Mouse (Mus musculus) kidney, adult 18-20 months (tissue): ENCODE measurements around the gene Rnf20.
"Not testable (repeated sequence)": the region's sequence is repeated elsewhere in the genome, so short reads cannot be mapped to it uniquely, and the experiment has no call there.

Experiments used
- DNase-seq: peaks from one replicate; pipeline ENCODE4 v3.0.0; 2021

Rnf20 gene

DNA sequence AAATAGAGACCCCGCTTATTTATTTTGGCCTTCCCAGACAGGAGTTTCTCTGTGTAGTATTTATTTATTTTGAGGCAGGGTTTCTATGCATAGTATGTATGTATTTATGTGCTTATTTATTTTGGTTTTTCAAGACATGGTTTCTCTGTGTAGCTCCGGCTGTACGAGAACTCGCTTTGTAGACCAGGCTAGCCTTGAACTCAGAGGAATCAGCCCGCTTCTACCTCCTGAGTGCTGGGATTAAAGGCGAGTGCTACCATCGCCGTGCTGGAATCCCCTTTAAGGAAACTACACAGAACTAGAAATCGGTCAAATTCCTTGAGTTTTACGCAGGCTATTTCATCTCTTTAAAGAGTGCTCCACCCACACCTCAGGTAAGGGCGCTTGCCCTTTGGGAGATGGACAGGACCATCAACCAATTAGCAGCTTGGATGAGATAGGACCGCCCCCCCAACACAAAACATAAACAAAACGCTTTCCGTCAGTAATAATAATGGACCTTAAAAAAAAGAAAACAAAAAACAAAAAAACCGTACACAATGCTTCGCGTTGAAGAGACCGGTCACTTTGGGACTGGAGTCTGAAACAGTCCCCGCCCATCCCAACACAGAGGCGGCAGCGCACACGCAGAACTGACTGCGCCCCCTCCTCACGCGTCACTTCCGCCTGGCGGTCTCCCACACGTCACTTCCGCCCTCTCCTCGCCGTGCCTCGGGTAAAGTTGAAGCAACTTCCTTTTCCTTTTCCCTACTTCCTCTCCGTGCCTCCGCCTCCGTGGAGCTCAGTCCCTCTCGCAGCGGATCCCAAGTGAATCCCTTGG, at the start of gene Rnf20:
Gene Rnf20, plus strand, starts transcription at position 688 of the 820 bp plus-strand sequence.
- peak; percentile 96 for DNase-seq

DNA sequence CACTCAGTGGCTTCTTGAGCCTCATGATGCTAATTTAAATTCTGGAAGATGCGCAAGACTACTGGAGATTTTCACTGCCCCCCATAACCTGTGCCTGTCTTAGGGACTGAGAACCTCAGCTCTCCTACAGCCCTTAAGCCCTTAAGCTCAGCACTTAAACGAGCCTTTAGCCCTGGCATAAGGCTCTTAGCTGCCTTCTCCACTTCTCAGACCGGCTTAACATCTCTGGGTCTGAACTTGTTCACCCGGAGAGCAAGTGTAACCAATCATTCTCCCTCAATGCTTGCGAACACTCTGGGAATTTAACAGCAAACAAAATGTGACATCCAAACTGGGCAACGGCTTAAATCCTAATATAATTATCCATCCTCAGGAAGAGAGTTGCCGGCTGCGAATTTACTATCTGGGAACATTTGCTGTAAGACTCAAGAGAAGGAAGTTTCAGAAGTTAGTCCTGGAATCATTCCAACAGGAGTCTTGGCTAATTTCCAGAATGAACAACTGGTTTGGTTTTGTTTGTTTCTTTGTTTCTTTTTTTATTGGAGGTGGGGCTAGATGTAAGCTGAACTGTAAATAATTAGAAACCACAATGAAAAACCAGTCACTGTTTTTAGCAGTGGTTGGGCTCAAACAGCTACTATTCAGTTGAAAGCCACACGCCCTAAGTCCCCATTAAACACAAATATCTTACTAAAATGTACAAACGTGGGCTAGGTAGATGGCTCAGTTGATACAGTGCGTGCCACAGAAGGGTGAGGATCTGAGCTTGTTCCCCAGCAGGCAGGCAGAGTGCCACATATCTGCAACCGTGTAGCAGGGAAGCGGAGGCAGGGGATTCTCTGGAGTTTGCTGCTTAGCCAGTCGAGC, 47.6 kb upstream of the Rnf20 start:
- no peak for DNase-seq

DNA sequence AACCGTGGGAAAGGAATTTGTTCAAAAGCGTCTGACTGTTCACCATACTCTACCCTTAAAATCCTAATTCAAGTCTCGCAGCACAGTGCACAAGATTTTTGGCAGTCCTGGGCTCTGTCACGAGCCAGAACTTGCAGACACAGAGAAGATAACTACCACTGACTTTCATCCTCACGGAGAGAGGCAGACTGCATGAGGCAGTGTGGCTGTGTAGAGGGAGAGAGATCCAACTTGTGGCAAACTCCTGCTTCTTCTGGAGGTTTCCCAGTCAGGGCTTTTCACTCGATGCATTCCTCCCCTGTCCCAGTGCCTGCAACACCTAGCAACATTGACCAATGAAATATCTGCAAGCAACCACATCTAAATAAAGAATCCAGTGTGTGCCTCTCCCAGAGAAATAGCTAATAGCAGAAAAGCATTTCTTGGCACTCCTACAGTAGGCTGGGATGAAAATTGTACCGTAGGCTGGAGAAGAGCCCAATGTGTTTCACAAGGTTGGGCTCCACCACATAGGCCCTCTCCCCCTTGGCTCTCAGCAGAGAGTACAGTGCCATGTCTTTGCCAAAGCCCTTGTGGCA, 46.2 kb upstream of the Rnf20 start:
- no peak for DNase-seq

DNA sequence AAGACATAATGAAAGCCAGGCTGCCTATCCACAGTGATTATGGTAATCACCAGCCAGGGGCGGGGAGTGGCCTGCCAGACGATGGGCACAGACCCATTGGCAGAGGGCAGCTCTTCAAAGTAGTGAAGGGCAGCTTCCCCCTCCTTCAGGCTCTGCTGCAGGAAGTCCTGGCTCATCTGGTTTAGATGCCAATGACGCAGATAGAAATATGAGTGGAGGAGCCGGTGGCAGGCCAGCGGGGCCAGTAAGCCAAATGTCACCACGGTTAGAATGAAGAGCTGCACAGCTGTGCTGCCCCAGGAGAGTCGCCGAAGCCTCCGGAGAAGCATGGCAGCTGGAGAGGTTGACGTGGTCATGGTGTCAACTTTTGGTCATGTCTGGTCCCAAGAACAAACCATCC, 45.0 kb upstream of the Rnf20 start:
- no peak for DNase-seq

DNA sequence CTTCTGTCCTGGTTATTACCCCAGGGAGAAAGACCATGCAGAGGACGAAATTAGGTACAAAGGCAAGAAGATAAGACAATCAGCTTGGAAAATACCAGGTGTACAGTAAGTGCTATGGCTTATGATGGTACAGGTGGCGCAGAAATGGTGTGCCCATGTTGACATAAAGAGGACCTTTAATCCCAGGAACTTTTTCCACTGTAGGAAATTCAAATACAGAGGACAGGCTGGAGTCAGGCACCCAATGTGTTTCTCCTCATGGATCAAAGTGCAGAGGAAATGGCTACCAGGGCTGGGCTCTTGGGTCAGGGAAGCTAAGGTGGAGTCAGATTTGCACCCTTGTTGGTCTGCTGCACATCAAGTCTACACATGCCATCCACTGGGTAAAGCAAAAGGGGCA, 41.7 kb upstream of the Rnf20 start:
- no peak for DNase-seq

DNA sequence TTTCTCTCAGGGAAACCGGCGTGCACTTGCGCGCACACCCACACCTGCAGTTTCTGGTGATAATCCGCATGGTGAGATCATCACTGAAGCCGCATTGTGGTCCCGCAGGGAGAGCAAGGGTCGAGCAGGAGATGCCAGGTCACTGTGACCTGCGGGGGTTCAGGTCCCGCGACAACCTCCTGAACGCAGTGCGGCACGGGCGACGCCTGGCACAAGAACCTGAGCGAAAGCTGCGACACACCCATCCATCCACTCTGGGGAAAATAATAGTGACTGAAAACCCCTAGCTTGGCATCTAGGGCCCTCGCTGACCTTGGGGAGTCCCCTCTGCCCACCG, 35.0 kb upstream of the Rnf20 start:
- no peak for DNase-seq

DNA sequence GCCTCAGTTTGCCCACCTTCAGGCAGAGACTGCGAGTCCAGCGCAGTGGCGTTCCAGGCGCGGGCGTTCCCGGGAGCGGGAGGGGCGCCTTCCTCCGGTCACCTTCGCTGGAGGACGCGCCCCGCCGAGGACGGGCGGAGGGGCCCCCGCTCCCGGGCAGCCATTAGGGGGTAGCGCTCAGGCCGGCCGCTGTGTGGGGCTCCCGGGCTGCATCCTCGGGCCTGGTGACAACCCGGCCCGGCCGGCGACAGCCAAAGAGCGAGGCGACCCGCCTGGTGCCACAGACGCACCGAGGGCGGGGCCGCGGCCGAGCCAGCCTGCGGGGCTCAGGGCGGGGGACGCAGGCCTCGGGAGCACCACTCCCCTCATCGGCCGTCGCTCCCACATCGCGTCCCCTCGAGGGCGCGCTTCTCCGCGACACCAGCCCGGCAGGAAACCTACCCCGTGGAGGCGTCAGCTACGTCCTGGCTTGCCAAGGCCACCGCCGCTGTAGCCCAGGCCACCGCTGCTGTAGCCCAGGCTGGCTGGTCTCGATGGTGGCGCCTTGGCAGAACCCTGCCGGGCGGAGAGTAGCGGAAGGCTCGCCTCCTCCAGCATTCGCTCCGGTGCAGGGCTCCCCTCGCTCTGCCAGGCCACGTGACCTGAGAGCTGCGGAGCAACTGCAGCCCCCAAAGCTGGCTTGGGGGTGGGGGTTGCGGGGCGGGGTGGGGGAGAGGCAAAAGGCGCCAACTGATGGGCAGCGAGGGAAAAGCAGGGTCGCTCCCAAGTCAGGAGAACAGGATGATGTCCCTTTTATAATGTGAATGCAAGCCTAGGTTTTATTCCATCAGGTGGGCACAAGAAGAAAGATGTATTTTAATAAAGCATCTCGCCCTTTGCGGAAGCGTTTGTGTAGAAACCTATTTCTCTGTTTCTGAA, 34.4 kb upstream of the Rnf20 start, which contains the start of gene Tmem246:
Gene Tmem246, minus strand, starts transcription at position 694 of the 918 bp plus-strand sequence.
- peak; percentile 84 for DNase-seq

DNA sequence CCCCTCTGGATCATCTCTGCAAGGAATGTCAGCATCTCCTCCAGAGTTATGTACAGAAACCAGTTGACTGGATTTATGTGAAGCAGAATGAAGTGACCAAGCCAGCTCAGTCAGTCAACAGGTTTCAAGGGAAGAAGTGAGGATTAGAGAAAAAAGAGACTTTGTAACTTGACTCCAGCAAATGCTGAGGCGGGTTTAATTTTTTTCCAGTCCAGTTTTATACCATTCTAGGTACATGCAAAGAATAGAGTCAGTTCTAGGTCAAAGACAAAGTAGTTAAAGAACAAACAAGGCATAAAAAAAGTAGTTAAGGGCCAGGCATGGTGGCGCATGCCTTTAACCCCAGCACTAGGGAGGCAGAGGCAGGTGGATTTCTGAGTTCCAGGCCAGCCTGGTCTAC, 28.6 kb upstream of the Rnf20 start:
- DNase-seq: no peak

DNA sequence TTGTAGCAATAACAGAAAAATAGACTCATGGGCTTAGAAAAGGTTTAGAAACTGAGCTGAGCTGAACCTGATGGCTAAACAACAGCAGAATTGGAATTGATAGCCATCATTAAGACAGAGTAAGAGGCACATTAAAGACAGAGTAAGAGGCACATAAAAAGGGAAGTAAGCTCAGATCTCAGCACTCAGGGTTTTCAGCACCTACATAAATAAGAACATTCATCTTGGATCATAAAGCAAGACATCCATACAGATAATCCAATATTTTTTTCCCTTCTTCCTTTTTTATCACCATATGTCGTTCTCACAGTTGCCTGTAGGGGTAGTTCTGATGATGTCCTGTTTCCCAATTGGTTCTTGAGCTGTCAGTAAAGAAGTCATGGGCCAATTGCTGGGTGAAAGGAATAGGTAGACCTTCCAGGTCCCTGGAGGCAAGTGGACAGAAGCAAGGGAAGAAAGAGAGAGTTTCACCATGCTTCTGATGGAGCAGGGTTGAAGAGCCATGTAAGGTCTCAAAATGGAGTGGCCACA, 27.7 kb upstream of the Rnf20 start:
- no peak for DNase-seq

DNA sequence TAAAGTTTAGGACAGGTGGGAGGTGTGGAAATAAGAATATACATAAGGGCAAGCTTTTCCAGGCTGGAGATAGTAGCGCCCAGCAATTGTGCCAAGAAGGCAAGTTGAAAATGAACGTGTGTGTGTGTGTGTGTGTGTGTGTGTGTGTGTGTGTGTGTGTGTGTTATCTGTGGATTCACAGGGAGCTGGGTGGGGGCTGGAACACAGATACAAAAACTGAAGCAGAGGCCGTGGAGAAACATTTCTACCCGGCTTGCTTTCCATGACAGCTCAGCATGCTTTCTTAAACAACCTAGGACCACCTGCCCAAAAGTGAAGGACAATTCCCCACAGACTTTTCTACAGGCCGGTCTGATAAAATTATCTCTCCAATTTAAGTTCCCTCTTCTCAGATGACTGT, 27.2 kb upstream of the Rnf20 start:
- no peak for DNase-seq

DNA sequence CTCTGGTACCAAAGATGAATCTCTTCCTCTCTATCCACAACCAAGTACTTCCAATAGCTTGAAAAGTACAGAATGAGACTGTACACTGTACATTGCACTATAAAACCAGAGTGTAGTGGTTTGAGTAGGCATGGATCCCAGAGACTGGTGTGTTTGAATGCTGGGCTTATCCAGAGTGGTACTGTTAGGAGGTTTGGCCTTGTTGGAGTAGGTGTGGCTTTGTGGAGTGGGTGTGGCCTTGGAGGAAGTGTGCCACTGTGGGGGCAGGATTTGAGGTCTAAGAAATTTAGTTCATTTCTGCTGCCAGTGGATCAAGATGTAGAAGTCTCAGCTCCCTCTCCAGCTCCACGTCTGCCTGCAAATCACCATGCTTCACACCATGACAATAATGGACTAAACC, 26.3 kb upstream of the Rnf20 start:
- DNase-seq: no peak

DNA sequence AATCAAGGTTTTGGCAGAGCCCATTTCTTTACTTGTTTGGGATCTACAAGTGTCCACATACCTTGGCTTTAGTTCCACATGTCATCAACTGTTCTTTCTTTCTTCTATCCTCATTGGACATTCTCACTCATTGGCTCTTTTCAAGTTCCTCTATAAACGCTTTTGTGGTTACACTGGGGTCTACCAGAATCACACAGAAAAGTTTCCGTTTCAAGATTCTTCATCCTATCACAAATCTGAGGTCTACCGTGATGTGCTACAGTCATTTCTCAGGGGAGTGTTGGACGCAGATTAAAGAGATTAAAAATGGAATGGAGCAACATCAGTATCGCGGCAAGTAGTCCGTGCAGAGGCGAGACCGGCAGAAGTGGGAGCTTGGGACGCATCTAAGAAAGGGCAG, 14.9 kb upstream of the Rnf20 start:
- DNase-seq: no peak

DNA sequence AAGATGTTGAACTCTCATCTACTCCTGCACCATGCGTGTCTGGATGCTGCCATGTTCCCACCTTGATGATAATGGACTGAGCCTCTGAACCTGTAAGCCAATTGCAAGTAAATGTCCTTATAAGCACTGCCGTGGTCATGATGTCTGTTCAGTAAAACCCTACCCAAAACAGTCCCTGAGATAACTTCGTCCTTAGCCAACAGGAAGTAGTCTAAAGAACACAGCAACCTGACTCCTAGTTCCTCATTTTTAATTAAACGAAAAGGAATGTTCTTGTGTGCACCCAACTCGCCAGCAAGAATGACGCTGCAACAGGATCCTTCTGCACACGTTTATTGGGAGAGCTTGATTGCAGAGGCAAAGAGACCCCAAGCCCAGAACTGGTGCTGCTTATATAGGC, 11.9 kb upstream of the Rnf20 start:
- not testable (repeated sequence) for DNase-seq

DNA sequence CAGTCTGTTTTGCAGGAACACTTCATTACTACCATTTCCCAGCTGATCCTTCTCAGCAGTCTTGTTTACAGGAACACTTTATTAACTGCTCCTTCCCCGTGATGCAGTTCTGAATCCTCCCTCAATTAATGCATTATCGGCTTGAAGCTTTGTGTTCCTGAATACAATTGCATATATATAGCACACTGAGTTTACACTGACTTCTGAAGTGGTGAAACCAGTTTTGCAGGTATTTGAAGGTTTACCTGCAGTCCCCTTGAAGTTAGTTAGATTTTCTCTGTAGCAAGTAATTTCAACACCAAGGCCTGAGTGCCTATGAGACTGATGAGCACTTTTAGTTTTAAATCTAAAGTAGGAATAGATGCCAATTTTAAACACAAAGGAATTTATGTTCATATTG, 9.5 kb upstream of the Rnf20 start:
- DNase-seq: no peak

DNA sequence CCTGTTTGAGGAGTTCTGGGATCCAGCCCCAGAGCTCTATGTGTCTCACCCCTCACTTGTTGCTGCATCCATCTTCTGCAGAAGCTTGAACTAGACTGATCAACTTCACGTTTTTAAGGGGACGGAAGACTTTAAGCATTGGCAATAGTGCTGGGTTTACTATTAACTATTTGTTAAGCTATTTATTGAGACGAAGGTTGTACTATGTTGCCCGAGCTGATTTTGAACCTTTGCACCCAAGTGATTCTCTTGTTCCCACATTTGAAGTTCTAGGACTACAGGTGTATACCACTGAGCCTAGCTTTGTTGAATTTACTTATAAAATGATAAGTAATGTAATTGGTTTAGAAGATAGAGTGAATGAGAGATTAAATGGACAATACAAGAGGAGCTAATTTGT, 7.9 kb upstream of the Rnf20 start:
- no peak for DNase-seq

DNA sequence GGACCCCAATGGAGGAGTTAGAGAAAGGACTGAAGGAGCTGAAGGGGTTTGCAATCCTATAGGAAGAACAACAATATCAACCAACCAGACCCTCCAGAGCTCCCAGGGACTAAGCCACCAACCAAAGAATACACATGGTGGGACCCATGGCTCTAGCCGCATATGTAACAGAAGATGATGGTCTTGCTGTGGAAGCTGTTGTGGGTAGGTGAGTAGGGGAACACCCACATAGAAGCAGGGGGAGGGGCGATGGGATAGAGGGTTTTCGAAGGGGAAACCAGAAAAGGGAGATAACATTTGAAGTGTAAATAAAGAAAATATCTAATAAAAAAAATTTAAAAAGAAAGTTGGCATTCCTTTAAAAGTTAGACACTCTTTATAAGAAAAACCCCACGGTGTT, 6.8 kb upstream of the Rnf20 start:
- DNase-seq: not testable (repeated sequence)

DNA sequence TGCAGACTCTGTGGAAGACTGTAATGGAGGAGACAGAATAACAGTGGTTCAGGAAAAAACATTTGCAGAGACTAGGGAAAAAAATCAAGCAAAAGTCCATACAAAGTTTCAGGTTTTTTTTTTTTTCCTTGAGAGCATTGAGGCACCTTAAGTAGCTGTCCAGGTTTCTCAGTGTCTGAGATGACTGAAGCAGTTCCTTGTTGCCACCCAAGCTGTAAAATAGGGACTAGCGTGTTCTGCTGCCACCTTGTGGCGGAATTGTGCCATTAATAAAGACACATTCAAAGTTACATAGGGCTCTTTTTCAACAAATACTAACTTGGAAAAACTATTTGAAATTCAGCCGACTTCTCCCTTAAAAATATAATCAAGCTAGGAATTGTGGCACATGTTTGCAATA, 4.8 kb upstream of the Rnf20 start:
- peak; percentile 79 for DNase-seq

DNA sequence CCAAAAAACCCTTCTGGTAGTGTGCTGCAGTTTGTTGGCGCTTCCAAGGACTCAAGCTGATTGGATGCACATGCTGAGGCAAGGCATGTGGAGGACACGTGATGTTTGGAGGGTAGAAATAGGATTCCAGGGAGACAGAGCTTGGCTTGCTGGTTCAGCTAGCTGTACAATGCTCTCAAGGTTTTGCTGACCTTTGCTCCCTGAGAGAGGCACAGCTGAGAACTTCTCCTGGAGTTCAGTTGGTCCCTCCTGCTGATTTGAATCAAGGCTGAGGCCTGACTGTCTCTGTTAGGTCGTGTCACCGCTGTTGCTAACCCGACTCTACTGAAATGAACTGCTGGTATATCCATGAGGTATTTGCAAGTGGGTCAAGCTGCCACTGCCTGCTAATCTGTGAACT, 2.9 kb upstream of the Rnf20 start:
- peak; percentile 49 for DNase-seq

DNA sequence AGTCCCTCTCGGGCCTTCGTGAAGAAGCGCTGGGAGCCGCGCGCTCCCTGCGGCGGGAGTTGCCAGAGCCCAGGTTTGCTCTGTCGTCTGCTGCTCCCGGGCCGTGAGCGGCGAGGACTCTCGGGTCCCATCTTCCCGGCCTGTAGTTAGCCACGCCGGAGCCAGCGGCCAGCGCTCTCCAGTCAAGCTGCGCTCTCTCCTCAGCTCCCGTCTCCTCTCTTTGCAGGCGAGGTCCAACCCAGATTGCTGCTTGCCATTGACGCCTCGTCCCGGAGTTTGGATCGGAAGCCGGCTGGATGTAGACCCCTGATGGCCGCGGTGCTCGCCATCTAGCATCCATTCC, 304 bp downstream of the Rnf20 start:
- DNase-seq: no peak

DNA sequence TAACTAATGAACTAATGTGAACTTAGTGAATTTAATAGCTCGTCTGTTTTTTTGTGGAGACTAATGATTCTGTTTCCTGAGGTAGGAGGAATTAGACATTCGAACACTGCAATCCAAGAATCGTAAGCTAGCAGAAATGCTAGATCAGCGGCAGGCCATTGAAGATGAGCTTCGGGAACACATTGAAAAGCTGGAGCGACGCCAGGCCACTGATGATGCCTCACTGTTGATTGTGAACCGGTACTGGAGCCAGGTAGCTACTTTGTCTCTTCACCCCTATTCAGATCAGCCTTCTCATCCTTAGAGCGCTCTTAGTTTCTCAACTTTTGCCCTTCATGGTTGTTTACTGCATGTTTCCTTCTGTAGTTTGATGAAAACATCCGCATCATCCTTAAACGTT, 6.0 kb downstream of the Rnf20 start:
- no peak for DNase-seq

DNA sequence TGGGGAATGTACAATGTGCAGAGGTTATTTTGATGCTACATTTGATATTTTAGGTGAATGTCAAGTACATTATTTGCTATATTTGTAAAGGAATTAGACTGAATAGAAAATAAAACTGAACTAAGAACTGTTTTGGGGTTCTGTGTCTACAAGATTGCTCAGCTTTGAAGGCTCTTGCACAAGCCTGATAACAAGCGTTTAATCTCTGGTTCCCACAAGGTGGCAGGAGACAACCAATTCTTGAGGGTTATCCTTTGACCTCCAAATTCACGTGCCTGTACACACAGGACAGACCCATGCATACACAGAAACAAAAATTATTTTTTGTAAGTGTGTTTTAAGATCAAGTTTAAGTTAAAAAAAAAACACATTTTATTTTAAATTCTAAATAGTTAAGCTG, 8.1 kb downstream of the Rnf20 start:
- DNase-seq: no peak

DNA sequence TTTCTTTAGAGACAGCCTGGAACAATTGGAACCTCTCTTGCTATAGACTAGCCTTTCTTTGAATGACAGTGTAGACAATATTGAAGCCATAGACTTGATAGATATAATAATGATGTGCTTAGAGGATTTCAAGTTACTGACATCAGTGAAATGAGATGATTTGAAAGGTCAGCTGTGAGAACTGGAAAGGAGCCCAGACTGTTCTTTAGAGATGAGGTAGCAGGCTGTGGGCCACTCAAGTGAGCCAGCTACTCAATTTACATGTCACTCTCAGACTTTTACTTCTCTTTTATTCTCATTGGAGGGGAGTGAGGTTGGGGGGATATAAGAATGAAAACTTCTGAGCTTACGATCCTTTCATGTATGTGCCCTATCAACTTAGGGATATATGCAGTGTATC, 27.6 kb downstream of the Rnf20 start:
- DNase-seq: no peak

DNA sequence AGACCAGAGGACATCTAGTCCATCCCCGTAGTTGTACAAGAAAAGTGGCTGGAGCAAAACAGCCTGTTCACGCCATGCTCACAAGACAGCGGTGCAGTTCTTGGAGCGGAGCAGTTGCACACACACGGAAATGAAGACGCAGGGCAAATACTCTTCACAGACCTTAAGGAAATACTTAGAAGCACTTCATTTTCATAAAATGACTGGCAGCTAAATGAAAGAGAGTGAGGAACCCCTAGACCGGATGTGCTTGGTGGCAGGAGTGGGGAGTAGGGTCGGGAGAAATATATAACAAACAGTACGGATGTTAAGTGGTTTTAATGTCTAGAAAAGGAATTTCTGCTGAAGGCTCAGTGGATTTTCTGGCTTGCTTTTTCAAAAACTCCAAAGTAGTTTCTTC, 29.9 kb downstream of the Rnf20 start:
- no peak for DNase-seq
